Mouse (Mus musculus): ENCODE results near the gene Arhgap45. TPM values are rescaled to one million over a fixed set of nuclear protein-coding genes. Genes with fewer than 3 reads are reported as not detected.

Arhgap45 gene
- polyA plus RNA-seq, 1 experiment from 2014 or later = 1.7 TPM

GRCm38 (mm10) chr10:79985334-79986231, 30.9 kb upstream of the Arhgap45 start:
- H3K27me3 ChIP-seq (ENCODE audit: control insufficient read depth, insufficient read depth, low read length) = peaks cover 35% of the 10 kb centered on the region
- H3K36me3 ChIP-seq (replicated peaks; ENCODE audit: control insufficient read depth, insufficient read depth) = peaks cover 1% of the 10 kb centered on the region; the same call in 1 of the 2 replicates
- no peaks in the 10 kb centered on the region for H3K9me3 ChIP-seq (ENCODE audit: control insufficient read depth, low read length)
- H3K9ac ChIP-seq = peak overlapping the region; percentile 83
- peak overlapping the region; percentile 97 for H3K27ac ChIP-seq
- 2% methylated on average over 35 of the region's 35 CpGs for WGBS
- peak overlapping the region; percentile 48 for H3K4me3 ChIP-seq (replicated peaks; ENCODE audit: low read length)
- peaks cover 28% of the 10 kb centered on the region for H3K4me1 ChIP-seq (replicated peaks; ENCODE audit: control insufficient read depth, insufficient read depth, low read length)
- peak; percentile 64 for DNase-seq (ENCODE audit: low spot score)
- H3K4me2 ChIP-seq (replicated peaks) = peak overlapping the region; percentile 92
- ATAC-seq (ENCODE audit: low FRiP score) = no peak

- peaks cover 43% of the 10 kb centered on the region for H3K27me3 ChIP-seq (ENCODE audit: control insufficient read depth, insufficient read depth, low read length)
- H3K9me3 ChIP-seq (ENCODE audit: control insufficient read depth, low read length) = peaks cover 7% of the 10 kb centered on the region; the same call in 1 of the 2 replicates
- DNase-seq (ENCODE audit: low spot score) (no peak), ATAC-seq (ENCODE audit: low FRiP score) (no peak)
- no peaks in the 10 kb centered on the region; the same call in 1 of the 2 replicates for H3K36me3 ChIP-seq (replicated peaks; ENCODE audit: control insufficient read depth, insufficient read depth)
- peaks cover 28% of the 10 kb centered on the region for H3K4me1 ChIP-seq (replicated peaks; ENCODE audit: control insufficient read depth, insufficient read depth, low read length)
- peak overlapping the region; percentile 97 for H3K27ac ChIP-seq
- H3K4me3 ChIP-seq (replicated peaks; ENCODE audit: low read length) = peak overlapping the region; percentile 48
- H3K9ac ChIP-seq = peak overlapping the region; percentile 83
- 43% methylated on average over 6 of the region's 6 CpGs for WGBS
- peak overlapping the region; percentile 92 for H3K4me2 ChIP-seq (replicated peaks)
Observed at GRCm38 (mm10) chr10:79986232-79986878, 30.1 kb upstream of the Arhgap45 start.

GRCm38 (mm10) chr10:79986963-79987362, 29.5 kb upstream of the Arhgap45 start:
- Histone ChIP-seq H3K36me3 (replicated peaks; ENCODE audit: control insufficient read depth, insufficient read depth) (no peaks in the 10 kb centered on the region), H3K4me1 (replicated peaks; ENCODE audit: control insufficient read depth, insufficient read depth, low read length) (peaks cover 28% of the 10 kb centered on the region), H3K27me3 (ENCODE audit: control insufficient read depth, insufficient read depth, low read length) (peaks cover 43% of the 10 kb centered on the region), H3K27ac (no peak overlapping the region), H3K4me3 (replicated peaks; ENCODE audit: low read length) (peak overlapping the region; percentile 9; the same call in 1 of the 2 replicates), H3K4me2 (replicated peaks) (peak overlapping the region; percentile 92), H3K9ac (no peak overlapping the region), H3K9me3 (ENCODE audit: control insufficient read depth, low read length) (peaks cover 11% of the 10 kb centered on the region; the same call in 1 of the 2 replicates)
- ATAC-seq (ENCODE audit: low FRiP score) (no peak), DNase-seq (ENCODE audit: low spot score) (peak; percentile 86)
- WGBS = 6% methylated on average over 11 of the region's 11 CpGs

- DNase-seq (ENCODE audit: low spot score) (no peak), ATAC-seq (ENCODE audit: low FRiP score) (no peak)
- peaks cover 43% of the 10 kb centered on the region for H3K27me3 ChIP-seq (ENCODE audit: control insufficient read depth, insufficient read depth, low read length)
- WGBS = 12% methylated on average over 27 of the region's 27 CpGs
- H3K4me2 ChIP-seq (replicated peaks) = peak overlapping the region; percentile 92
- H3K36me3 ChIP-seq (replicated peaks; ENCODE audit: control insufficient read depth, insufficient read depth) = no peaks in the 10 kb centered on the region
- no peak overlapping the region; the same call in 1 of the 2 replicates for H3K27ac ChIP-seq
- peaks cover 21% of the 10 kb centered on the region for H3K4me1 ChIP-seq (replicated peaks; ENCODE audit: control insufficient read depth, insufficient read depth, low read length)
- H3K4me3 ChIP-seq (replicated peaks; ENCODE audit: low read length) = peak overlapping the region; percentile 40
- peaks cover 11% of the 10 kb centered on the region; the same call in 1 of the 2 replicates for H3K9me3 ChIP-seq (ENCODE audit: control insufficient read depth, low read length)
- peak overlapping the region; percentile 52 for H3K9ac ChIP-seq
Observed at GRCm38 (mm10) chr10:79987771-79988505, 28.5 kb upstream of the Arhgap45 start.

- no peak for ATAC-seq (ENCODE audit: low FRiP score)
- no peak for DNase-seq (ENCODE audit: low spot score)
- H3K9ac ChIP-seq = peak within 1 kb of the TSS; percentile 52
- H3K9me3 ChIP-seq (ENCODE audit: control insufficient read depth, low read length) = peaks cover 11% of the 10 kb centered on the region; the same call in 1 of the 2 replicates
- WGBS = 1% methylated on average over 56 of the region's 59 CpGs
- H3K4me1 ChIP-seq (replicated peaks; ENCODE audit: control insufficient read depth, insufficient read depth, low read length) = peaks cover 15% of the 10 kb centered on the region
- no peak within 1 kb of the TSS; the same call in 1 of the 2 replicates for H3K27ac ChIP-seq
- H3K4me2 ChIP-seq (replicated peaks) = peak within 1 kb of the TSS; percentile 92
- peaks cover 43% of the 10 kb centered on the region for H3K27me3 ChIP-seq (ENCODE audit: control insufficient read depth, insufficient read depth, low read length)
- H3K4me3 ChIP-seq (replicated peaks; ENCODE audit: low read length) = peak within 1 kb of the TSS; percentile 40
- no peaks in the 10 kb centered on the region for H3K36me3 ChIP-seq (replicated peaks; ENCODE audit: control insufficient read depth, insufficient read depth)
Observed at GRCm38 (mm10) chr10:79988506-79989271, 27.8 kb upstream of the Arhgap45 start, which contains the start of gene Cnn2. Cnn2 (plus strand) TSS chr10:79988584.

- Histone ChIP-seq H3K27me3 (ENCODE audit: control insufficient read depth, insufficient read depth, low read length) (peaks cover 43% of the 10 kb centered on the region), H3K4me1 (replicated peaks; ENCODE audit: control insufficient read depth, insufficient read depth, low read length) (peaks cover 15% of the 10 kb centered on the region), H3K4me2 (replicated peaks) (peak overlapping the region; percentile 92), H3K4me3 (replicated peaks; ENCODE audit: low read length) (peak overlapping the region; percentile 40), H3K9me3 (ENCODE audit: control insufficient read depth, low read length) (peaks cover 11% of the 10 kb centered on the region; the same call in 1 of the 2 replicates), H3K27ac (no peak overlapping the region), H3K9ac (0 out of 2 replicates have a peak overlapping the region, but pooled peaks have one; percentile 6), H3K36me3 (replicated peaks; ENCODE audit: control insufficient read depth, insufficient read depth) (no peaks in the 10 kb centered on the region)
- DNase-seq (ENCODE audit: low spot score) (no peak), ATAC-seq (ENCODE audit: low FRiP score) (no peak)
- WGBS = 38% methylated on average over 8 of the region's 8 CpGs
Observed at GRCm38 (mm10) chr10:79989272-79989786, 27.1 kb upstream of the Arhgap45 start.

GRCm38 (mm10) chr10:79989870-79990269, 26.6 kb upstream of the Arhgap45 start:
- no peak for DNase-seq (ENCODE audit: low spot score)
- H3K4me2 ChIP-seq (replicated peaks) = peak overlapping the region; percentile 92
- WGBS = 14% methylated on average over 15 of the region's 15 CpGs
- H3K9me3 ChIP-seq (ENCODE audit: control insufficient read depth, low read length) = peaks cover 11% of the 10 kb centered on the region; the same call in 1 of the 2 replicates
- no peaks in the 10 kb centered on the region for H3K36me3 ChIP-seq (replicated peaks; ENCODE audit: control insufficient read depth, insufficient read depth)
- no peak overlapping the region for H3K9ac ChIP-seq
- H3K4me1 ChIP-seq (replicated peaks; ENCODE audit: control insufficient read depth, insufficient read depth, low read length) = peaks cover 15% of the 10 kb centered on the region
- H3K4me3 ChIP-seq (replicated peaks; ENCODE audit: low read length) = peak overlapping the region; percentile 40; the same call in 1 of the 2 replicates
- H3K27ac ChIP-seq = no peak overlapping the region
- ATAC-seq (ENCODE audit: low FRiP score) = no peak
- peaks cover 43% of the 10 kb centered on the region for H3K27me3 ChIP-seq (ENCODE audit: control insufficient read depth, insufficient read depth, low read length)

GRCm38 (mm10) chr10:79991099-79991498, 25.4 kb upstream of the Arhgap45 start:
- Histone ChIP-seq H3K27me3 (ENCODE audit: control insufficient read depth, insufficient read depth, low read length) (peaks cover 43% of the 10 kb centered on the region), H3K36me3 (replicated peaks; ENCODE audit: control insufficient read depth, insufficient read depth) (no peaks in the 10 kb centered on the region)
- 57% methylated on average over 12 of the region's 12 CpGs for WGBS

More at GRCm38 (mm10) chr10:79991099-79991498, 25.4 kb upstream of the Arhgap45 start:
- Histone ChIP-seq H3K27ac (no peak overlapping the region), H3K9me3 (ENCODE audit: control insufficient read depth, low read length) (peaks cover 11% of the 10 kb centered on the region; the same call in 1 of the 2 replicates), H3K9ac (no peak overlapping the region), H3K4me3 (replicated peaks; ENCODE audit: low read length) (no peak overlapping the region), H3K4me2 (replicated peaks) (no peak overlapping the region), H3K4me1 (replicated peaks; ENCODE audit: control insufficient read depth, insufficient read depth, low read length) (peaks cover 13% of the 10 kb centered on the region)
- ATAC-seq (ENCODE audit: low FRiP score) (no peak), DNase-seq (ENCODE audit: low spot score) (no peak)
